Mouse (Mus musculus): ENCODE data around the gene Arhgef18.

Arhgef18 gene

GRCm38 (mm10) chr8:3463248-3463647 is 70.4 kb downstream of the Arhgef18 start:
- no peak for DNase-seq (ENCODE audit: low spot score)

GRCm38 (mm10) chr8:3464309-3464708 is 71.5 kb downstream of the Arhgef18 start:
- DNase-seq (ENCODE audit: low spot score) = peak; percentile 40

- DNase-seq (ENCODE audit: low spot score) = peak; percentile 70
Observed at GRCm38 (mm10) chr8:3467006-3467885, 74.4 kb downstream of the Arhgef18 start, which contains the start of gene Pex11g. Gene Pex11g, minus strand, starts transcription at chr8:3467680.

- DNase-seq (ENCODE audit: low spot score) = no peak
Observed at GRCm38 (mm10) chr8:3467886-3468545, 75.2 kb downstream of the Arhgef18 start.

GRCm38 (mm10) chr8:3468838-3469237 is 76.0 kb downstream of the Arhgef18 start:
- no peak for DNase-seq (ENCODE audit: low spot score)

- DNase-seq (ENCODE audit: low spot score) = no peak
Observed at GRCm38 (mm10) chr8:3470562-3470961, 77.8 kb downstream of the Arhgef18 start, which contains the start of gene Tex45. Gene Tex45, plus strand, starts transcription at chr8:3470862.

- no peak for DNase-seq (ENCODE audit: low spot score)
Observed at GRCm38 (mm10) chr8:3475715-3476429, 83.1 kb downstream of the Arhgef18 start.

GRCm38 (mm10) chr8:3480221-3480785 is 87.5 kb downstream of the Arhgef18 start:
- no peak for DNase-seq (ENCODE audit: low spot score)

GRCm38 (mm10) chr8:3481605-3482004 is 88.8 kb downstream of the Arhgef18 start:
- no peak for DNase-seq (ENCODE audit: low spot score)

GRCm38 (mm10) chr8:3482240-3482740 is 89.5 kb downstream of the Arhgef18 start:
- DNase-seq (ENCODE audit: low spot score) = no peak

- no peak for DNase-seq (ENCODE audit: low spot score)
Observed at GRCm38 (mm10) chr8:3483546-3483945, 90.7 kb downstream of the Arhgef18 start.

- no peak for DNase-seq (ENCODE audit: low spot score)
Observed at GRCm38 (mm10) chr8:3485192-3485591, 92.4 kb downstream of the Arhgef18 start.

- peak; percentile 50 for DNase-seq (ENCODE audit: low spot score)
Observed at GRCm38 (mm10) chr8:3492901-3493844, 100.4 kb downstream of the Arhgef18 start, which contains the start of gene Zfp358. Gene Zfp358, plus strand, starts transcription at chr8:3493138.

GRCm38 (mm10) chr8:3493845-3494208 is 101.0 kb downstream of the Arhgef18 start:
- DNase-seq (ENCODE audit: low spot score) = no peak

GRCm38 (mm10) chr8:3495578-3496427 is 103.0 kb downstream of the Arhgef18 start:
- DNase-seq (ENCODE audit: low spot score) = no peak

- DNase-seq (ENCODE audit: low spot score) = no peak
Observed at GRCm38 (mm10) chr8:3496428-3496748, 103.6 kb downstream of the Arhgef18 start.

GRCm38 (mm10) chr8:3498583-3498982 is 105.8 kb downstream of the Arhgef18 start:
- no peak for DNase-seq (ENCODE audit: low spot score)

- DNase-seq (ENCODE audit: low spot score) = no peak
Observed at GRCm38 (mm10) chr8:3499751-3500150, 106.9 kb downstream of the Arhgef18 start.

- DNase-seq (ENCODE audit: low spot score) = peak; percentile 97
Observed at GRCm38 (mm10) chr8:3500235-3501090, 107.7 kb downstream of the Arhgef18 start, which contains the start of gene Mcoln1. Gene Mcoln1, plus strand, starts transcription at chr8:3500457.
